Mouse (Mus musculus) kidney, adult 2 months (tissue): Measurements from ENCODE around the gene Rap1gds1.

Source experiments
- CTCF ChIP-seq: fragments of 200-500 bp; conservative IDR thresholded peaks from 2 replicates; pipeline ENCODE4 v1.5.1; 2011; ENCODE audit warnings: low read depth, mild to moderate bottlenecking, control low read depth, low read length, moderate library complexity, mixed read lengths; ENCODE audit not compliant: insufficient read depth, insufficient read length
- POLR2A ChIP-seq: fragments of 200-500 bp; IDR thresholded peaks from one replicate; pipeline ENCODE4 v1.6.1; 2011; ENCODE audit warnings: low read depth, low read length, control low read depth

GRCm38 (mm10) chr3:138898055-138898454 lies 176.9 kb downstream of the Rap1gds1 start:
- TF ChIP-seq CTCF (no peak), POLR2A (no peak)
